Comparison of ENCODE assay signal across 8 mouse cellular contexts in the genomic region with DNA sequence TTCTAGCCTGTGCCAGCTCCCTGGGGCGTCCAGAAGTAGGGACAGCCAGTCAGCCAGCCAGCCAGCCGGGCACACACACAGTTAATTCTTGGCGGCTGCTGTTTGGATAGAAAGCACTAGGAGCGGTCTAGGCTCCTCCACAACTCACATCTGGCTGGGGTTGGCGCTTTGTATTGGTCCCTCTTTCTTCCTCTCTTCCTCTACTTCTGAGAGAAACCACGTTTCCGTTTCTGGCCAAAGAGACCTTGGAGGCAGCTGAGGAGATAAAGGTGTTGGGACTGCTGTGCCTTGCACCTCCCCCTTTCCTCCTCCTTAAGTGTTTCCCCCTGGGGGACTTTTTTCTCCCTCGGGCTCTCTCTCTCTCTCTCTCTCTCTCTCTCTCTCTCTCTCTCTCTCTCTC. TPM values are rescaled to one million over a fixed set of nuclear protein-coding genes. Genes with fewer than 3 reads are reported as not detected.
DNase-seq lines count a peak whose midpoint lies in the region; ATAC-seq and TF ChIP-seq lines count a peak whose summit lies in the region.

A gene (plus strand): TSS at position 218 of the 400 bp plus-strand sequence.

- dilution Hi-C loops in CH12.LX (cut with MboI; ENCODE audit: extremely low pct_ligation_motif_present, extremely low pct_unique_long_range_greater_than_20kb, low sequenced_read_pairs) = no loop called here

- no peaks in the 10 kb centered on the region for H3K36me3 ChIP-seq in CH12.LX (replicated peaks in 1 of 2; ENCODE audit: control insufficient read depth in 1 of 2, insufficient read depth in 1 of 2, low read length in 1 of 2)
- H3K36me3 ChIP-seq in forebrain, embryonic 12.5 days (replicated peaks) = no peaks in the 10 kb centered on the region
- no peaks in the 10 kb centered on the region for H3K36me3 ChIP-seq in hindbrain, embryonic 11.5 days (ENCODE audit: control insufficient read depth, insufficient read depth, low read length)
- no peaks in the 10 kb centered on the region for H3K36me3 ChIP-seq in midbrain, embryonic 13.5 days

- no peak for TF ChIP-seq CTCF in CH12.LX (conservative IDR thresholded peaks at IDR 0.05 in 1 of 2, IDR thresholded peaks at IDR 0.05 in 1 of 2; ENCODE audit: low read depth in 2 of 2, low read length in 2 of 2)

- H3K9ac ChIP-seq in CH12.LX (ENCODE audit: insufficient read depth, low read depth) = no peak within 1 kb of the TSS
- peak within 1 kb of the TSS; percentile 9; the same call in 1 of the 2 replicates for H3K9ac ChIP-seq in forebrain, embryonic 12.5 days
- H3K9ac ChIP-seq in hindbrain, embryonic 11.5 days (ENCODE audit: low read depth, low read length) = 0 out of 2 replicates have a peak within 1 kb of the TSS, but pooled peaks have one; percentile 16
- peak within 1 kb of the TSS; percentile 39; the same call in 1 of the 2 replicates for H3K9ac ChIP-seq in midbrain, embryonic 13.5 days (replicated peaks)

- ATAC-seq in forebrain, embryonic 12.5 days (ENCODE audit: low FRiP score) = no peak
- ATAC-seq in hindbrain, embryonic 11.5 days (ENCODE audit: low FRiP score) = no peak
- no peak for ATAC-seq in midbrain, embryonic 13.5 days

- H3K4me1 ChIP-seq in CH12.LX (ENCODE audit: control insufficient read depth in 1 of 2, insufficient read depth in 2 of 2) = peaks cover 13 to 25% of the 10 kb centered on the region in 2 experiments
- peaks cover 35% of the 10 kb centered on the region for H3K4me1 ChIP-seq in forebrain, embryonic 12.5 days
- H3K4me1 ChIP-seq in hindbrain, embryonic 11.5 days (replicated peaks; ENCODE audit: control insufficient read depth, insufficient read depth, low read length) = peaks cover 4% of the 10 kb centered on the region
- H3K4me1 ChIP-seq in midbrain, embryonic 13.5 days (replicated peaks) = peaks cover 27% of the 10 kb centered on the region

- H3K79me2 ChIP-seq in CH12.LX (replicated peaks; ENCODE audit: control insufficient read depth, extremely low read depth, insufficient read depth, poor library complexity, severe bottlenecking) = no peaks in the 10 kb centered on the region

- H3K4me3 ChIP-seq in CH12.LX (replicated peaks in 1 of 3; ENCODE audit: low read depth in 2 of 3, low read length in 2 of 3, poor library complexity in 1 of 3) = no peak within 1 kb of the TSS
- H3K4me3 ChIP-seq in forebrain, embryonic 12.5 days (replicated peaks) = peak within 1 kb of the TSS; percentile 0
- H3K4me3 ChIP-seq in hindbrain, embryonic 11.5 days (ENCODE audit: low read depth, low read length) = no peak within 1 kb of the TSS
- peak within 1 kb of the TSS; percentile 20 for H3K4me3 ChIP-seq in midbrain, embryonic 13.5 days (replicated peaks)

- under 1% methylated on average over 8 of the region's 8 CpGs for WGBS in forebrain, embryonic 12.5 days
- WGBS in hindbrain, embryonic 11.5 days = 3% methylated on average over 8 of the region's 8 CpGs
- 2% methylated on average over 8 of the region's 8 CpGs for WGBS in midbrain, embryonic 13.5 days

- TF ChIP-seq RAD21 in CH12.LX (IDR thresholded peaks at IDR 0.05; ENCODE audit: low read depth, low read length) = no peak

- DNase-seq in 3T3-L1 (ENCODE audit: low read depth, low spot score) (peak; percentile 60), CH12.LX (ENCODE audit: extremely low read depth) (no peak)
- DNase-seq in hindbrain, embryonic 11.5 days (ENCODE audit: low spot score) = no peak
- no peak for DNase-seq in B cell, adult 2 months
- no peak for DNase-seq in frontal cortex, postnatal 36 days (ENCODE audit: low spot score in 2 of 2)
- no peak for DNase-seq in right cerebral cortex, postnatal 36 days (ENCODE audit: low spot score in 2 of 2)

- in situ Hi-C loops in CH12.LX (cut with MboI; ENCODE audit: low pct_ligation_motif_present, low pct_unique_long_range_greater_than_20kb, low sequenced_read_pairs) = loop anchor here (25.0 kb wide), 1 partner anchor 309 kb away; no protein-coding TSS in a partner anchor

- peak within 1 kb of the TSS; percentile 21; the same call in 1 of the 2 replicates for H3K4me2 ChIP-seq in CH12.LX (ENCODE audit: insufficient read depth, low read depth, poor library complexity, severe bottlenecking)
- peak within 1 kb of the TSS; percentile 38 for H3K4me2 ChIP-seq in forebrain, embryonic 12.5 days
- H3K4me2 ChIP-seq in hindbrain, embryonic 11.5 days (replicated peaks; ENCODE audit: low read depth, low read length) = peak within 1 kb of the TSS; percentile 3; the same call in 1 of the 2 replicates
- H3K4me2 ChIP-seq in midbrain, embryonic 13.5 days (replicated peaks) = peak within 1 kb of the TSS; percentile 30

- H3K9me3 ChIP-seq in CH12.LX (replicated peaks; ENCODE audit: low read length) = no peaks in the 10 kb centered on the region
- no peaks in the 10 kb centered on the region for H3K9me3 ChIP-seq in forebrain, embryonic 12.5 days
- H3K9me3 ChIP-seq in hindbrain, embryonic 11.5 days (ENCODE audit: control insufficient read depth, low read length) = no peaks in the 10 kb centered on the region
- H3K9me3 ChIP-seq in midbrain, embryonic 13.5 days = no peaks in the 10 kb centered on the region

- no peak for TF ChIP-seq EP300 in CH12.LX (IDR thresholded peaks at IDR 0.05; ENCODE audit: low read length)

- no peak for TF ChIP-seq POLR2A in CH12.LX (IDR thresholded peaks at IDR 0.05; ENCODE audit: low read depth, low read length)

- H3K27ac ChIP-seq in CH12.LX (ENCODE audit: insufficient read depth, low read depth) = no peak within 1 kb of the TSS
- no peak within 1 kb of the TSS for H3K27ac ChIP-seq in forebrain, embryonic 12.5 days
- H3K27ac ChIP-seq in hindbrain, embryonic 11.5 days (ENCODE audit: low read depth, low read length) = no peak within 1 kb of the TSS
- no peak within 1 kb of the TSS for H3K27ac ChIP-seq in midbrain, embryonic 13.5 days

- peaks cover 89% of the 10 kb centered on the region for H3K27me3 ChIP-seq in CH12.LX (replicated peaks)
- peaks cover 18% of the 10 kb centered on the region for H3K27me3 ChIP-seq in forebrain, embryonic 12.5 days
- H3K27me3 ChIP-seq in hindbrain, embryonic 11.5 days (ENCODE audit: control insufficient read depth, insufficient read depth, low read length) = no peaks in the 10 kb centered on the region; the same call in 1 of the 2 replicates
- peaks cover 19% of the 10 kb centered on the region for H3K27me3 ChIP-seq in midbrain, embryonic 13.5 days

TF ChIP-seq in CH12.LX, 34 proteins besides CTCF, POLR2A, EP300 and RAD21:
- TF ChIP-seq SIN3A (IDR thresholded peaks at IDR 0.05; ENCODE audit: low read length) = no peak
- no peak for TF ChIP-seq IRF4 (IDR thresholded peaks at IDR 0.05; ENCODE audit: low read depth, low read length)
- no peak for TF ChIP-seq ZNF384 (IDR thresholded peaks at IDR 0.05; ENCODE audit: low read depth, low read length)
- TF ChIP-seq JUN (IDR thresholded peaks at IDR 0.05; ENCODE audit: insufficient read depth, low read depth, low read length) = no peak
- no peak for TF ChIP-seq RCOR1 (conservative IDR thresholded peaks at IDR 0.05; ENCODE audit: low read depth, low read length)
- no peak for TF ChIP-seq JUND (conservative IDR thresholded peaks at IDR 0.05; ENCODE audit: low read depth, low read length)
- no peak for TF ChIP-seq ELF1 (IDR thresholded peaks at IDR 0.05; ENCODE audit: low read depth, low read length)
- TF ChIP-seq E2F4 (IDR thresholded peaks at IDR 0.05; ENCODE audit: insufficient replicate concordance, low read depth, low read length) = no peak
- no peak for TF ChIP-seq ZKSCAN1 (IDR thresholded peaks at IDR 0.05; ENCODE audit: borderline replicate concordance, low read depth, low read length)
- TF ChIP-seq MAZ (IDR thresholded peaks at IDR 0.05; ENCODE audit: low read depth, low read length) = no peak
- TF ChIP-seq POLR2AphosphoS2 (IDR thresholded peaks at IDR 0.05; ENCODE audit: low read depth, low read length) = no peak
- no peak for TF ChIP-seq NELFE (IDR thresholded peaks at IDR 0.05; ENCODE audit: low read depth, low read length)
- TF ChIP-seq ZC3H11A (IDR thresholded peaks at IDR 0.05; ENCODE audit: low read depth, low read length) = no peak
- TF ChIP-seq UBTF (IDR thresholded peaks at IDR 0.05; ENCODE audit: low read depth, low read length) = no peak
- no peak for TF ChIP-seq CHD2 (IDR thresholded peaks at IDR 0.05; ENCODE audit: low read length)
- no peak for TF ChIP-seq KAT2A (IDR thresholded peaks at IDR 0.05; ENCODE audit: insufficient replicate concordance, low read length)
- no peak for TF ChIP-seq TBP (conservative IDR thresholded peaks at IDR 0.05; ENCODE audit: low read depth, low read length)

RNA-seq across cellular contexts. Expression of the gene that starts here (rescaled TPM):
- total RNA-seq in CH12.LX (2012; rRNA removed) (0.13 and 0.76 TPM in 2 replicates), CH12.LX (2014; rRNA removed) (0.15 and 0.19 TPM in 2 replicates)
- 0.12 TPM in 1 of 2 replicates, not detected in the other for polyA plus RNA-seq in CH12.LX (2012; ENCODE audit: insufficient read length, low read depth)
- polyA plus RNA-seq in forebrain, embryonic 12.5 days (2016; fragmentation: Nextera tagmentation; extraction: Ambion mirVana) = 1.8 and 2.9 TPM in 2 replicates
- 1.1 and 2.5 TPM in 2 replicates for polyA plus RNA-seq in hindbrain, embryonic 11.5 days (2014; fragmentation: Nextera tagmentation; extraction: Ambion mirVana)
- 2.5 and 2.8 TPM in 2 replicates for polyA plus RNA-seq in midbrain, embryonic 13.5 days (2015; fragmentation: Nextera tagmentation; extraction: Ambion mirVana)

Comparison
In these comparisons a context has a peak if more than half of its experiments do, and no peak if none do; other contexts are left out.
1. H3K4me3 ChIP-seq: peak in forebrain, embryonic 12.5 days (single experiment) and midbrain, embryonic 13.5 days (single experiment); none in CH12.LX (0 of 3) and hindbrain, embryonic 11.5 days (single experiment).
2. Peak in every context shown above with its lines, with median percentiles within 50 percentile points of each other: H3K4me2 ChIP-seq.